Mouse (Mus musculus): ENCODE results near the gene Pxt1.

GRCm38 (mm10) chr17:28928004-28928403, 15.6 kb downstream of the Pxt1 start:
- no peak for TF ChIP-seq CTCF (IDR thresholded peaks at IDR 0.05; ENCODE audit: low read depth)
- TF ChIP-seq EP300 (IDR thresholded peaks at IDR 0.05; ENCODE audit: low read depth) = no peak

All from liver, postnatal 0 days (tissue).